Mouse (Mus musculus) erythroblast, embryonic 14.5 days (primary cell): ENCODE data around the gene Amph. TPM values are rescaled to one million over a fixed set of nuclear protein-coding genes. Genes with fewer than 3 reads are reported as not detected.

ENCODE experiments used
- H3K27me3 ChIP-seq: 2 replicates; pipeline ENCODE4 v1.6.1; 2012; ENCODE audit warnings: inconsistent platforms; ENCODE audit not compliant: control insufficient read depth
- H3K36me3 ChIP-seq: 2 replicates; pipeline ENCODE4 v1.6.1; 2012; ENCODE audit warnings: mild to moderate bottlenecking, inconsistent platforms; ENCODE audit not compliant: control insufficient read depth
- H3K4me1 ChIP-seq: 2 replicates; pipeline ENCODE4 v1.6.1; 2012; ENCODE audit warnings: inconsistent platforms; ENCODE audit not compliant: control insufficient read depth
- H3K4me3 ChIP-seq: replicated peaks from 2 replicates; pipeline ENCODE3; 2012; ENCODE audit warnings: moderate library complexity, mild to moderate bottlenecking, inconsistent platforms
- H3K9me3 ChIP-seq: 2 replicates; pipeline ENCODE4 v1.6.1; 2012; ENCODE audit warnings: low read length, inconsistent platforms, mixed read lengths; ENCODE audit not compliant: control insufficient read depth
- GATA1 ChIP-seq: IDR thresholded peaks from 2 replicates; pipeline ENCODE4 v1.6.1; 2012; ENCODE audit warnings: low read length, inconsistent platforms, mixed read lengths
- TAL1 ChIP-seq: IDR thresholded peaks from 3 replicates; pipeline ENCODE4 v1.6.1; 2012; ENCODE audit warnings: low read length, inconsistent platforms, mixed read lengths
- polyA plus RNA-seq: library from polyadenylated mRNA; stranded (reverse); fragments of >175 nt; gene quantifications from 2 replicates; pipeline ENCODE4 v1.2.3, GENCODE M21; 2012

Amph gene
- polyA plus RNA-seq, 1 experiment: not detected

GRCm38 (mm10) chr13:18957028-18957427 lies 9.0 kb downstream of the Amph start:
- H3K4me3 ChIP-seq: no peak overlapping the region
- H3K4me1 ChIP-seq: no peaks in the 10 kb centered on the region
- H3K27me3 ChIP-seq: no peaks in the 10 kb centered on the region
- no peaks in the 10 kb centered on the region for H3K9me3 ChIP-seq
- TF ChIP-seq TAL1: no peak
- TF ChIP-seq GATA1: no peak
- no peaks in the 10 kb centered on the region for H3K36me3 ChIP-seq

- Histone ChIP-seq H3K4me3 (no peak overlapping the region), H3K9me3 (peaks cover 2% of the 10 kb centered on the region; the same call in 1 of the 2 replicates), H3K27me3 (no peaks in the 10 kb centered on the region), H3K36me3 (no peaks in the 10 kb centered on the region), H3K4me1 (no peaks in the 10 kb centered on the region)
- TF ChIP-seq TAL1 (no peak), GATA1 (no peak)
Measured at GRCm38 (mm10) chr13:18972571-18972970, 24.6 kb downstream of the Amph start.

GRCm38 (mm10) chr13:18974351-18974750 lies 26.3 kb downstream of the Amph start:
- peaks cover 2% of the 10 kb centered on the region; the same call in 1 of the 2 replicates for H3K9me3 ChIP-seq
- H3K36me3 ChIP-seq: no peaks in the 10 kb centered on the region
- H3K27me3 ChIP-seq: no peaks in the 10 kb centered on the region
- H3K4me1 ChIP-seq: no peaks in the 10 kb centered on the region
- TF ChIP-seq TAL1 (no peak), GATA1 (no peak)
- H3K4me3 ChIP-seq: no peak overlapping the region

GRCm38 (mm10) chr13:18987266-18987665 lies 39.3 kb downstream of the Amph start:
- Histone ChIP-seq H3K36me3 (no peaks in the 10 kb centered on the region), H3K9me3 (no peaks in the 10 kb centered on the region), H3K4me3 (no peak overlapping the region), H3K27me3 (no peaks in the 10 kb centered on the region), H3K4me1 (no peaks in the 10 kb centered on the region)
- TF ChIP-seq GATA1 (no peak), TAL1 (no peak)

- no peak overlapping the region for H3K4me3 ChIP-seq
- no peaks in the 10 kb centered on the region for H3K27me3 ChIP-seq
- no peaks in the 10 kb centered on the region for H3K4me1 ChIP-seq
- no peaks in the 10 kb centered on the region for H3K9me3 ChIP-seq
- no peaks in the 10 kb centered on the region for H3K36me3 ChIP-seq
- TF ChIP-seq TAL1: no peak
- no peak for TF ChIP-seq GATA1
Measured at GRCm38 (mm10) chr13:18988323-18988722, 40.3 kb downstream of the Amph start.

GRCm38 (mm10) chr13:18989185-18989714 lies 41.2 kb downstream of the Amph start:
- H3K27me3 ChIP-seq: no peaks in the 10 kb centered on the region
- no peak overlapping the region for H3K4me3 ChIP-seq
- no peaks in the 10 kb centered on the region for H3K36me3 ChIP-seq
- no peaks in the 10 kb centered on the region for H3K4me1 ChIP-seq
- no peak for TF ChIP-seq TAL1
- TF ChIP-seq GATA1: no peak
- H3K9me3 ChIP-seq: no peaks in the 10 kb centered on the region

GRCm38 (mm10) chr13:19002502-19002901 lies 54.5 kb downstream of the Amph start:
- Histone ChIP-seq H3K36me3 (no peaks in the 10 kb centered on the region), H3K27me3 (no peaks in the 10 kb centered on the region), H3K4me3 (no peak overlapping the region), H3K4me1 (no peaks in the 10 kb centered on the region), H3K9me3 (no peaks in the 10 kb centered on the region; the same call in 1 of the 2 replicates)
- TF ChIP-seq TAL1 (no peak), GATA1 (no peak)

GRCm38 (mm10) chr13:19004406-19004805 lies 56.4 kb downstream of the Amph start:
- Histone ChIP-seq H3K27me3 (no peaks in the 10 kb centered on the region), H3K9me3 (no peaks in the 10 kb centered on the region; the same call in 1 of the 2 replicates), H3K4me1 (no peaks in the 10 kb centered on the region), H3K36me3 (no peaks in the 10 kb centered on the region), H3K4me3 (no peak overlapping the region)
- TF ChIP-seq GATA1: no peak
- no peak for TF ChIP-seq TAL1

- TF ChIP-seq GATA1 (no peak), TAL1 (no peak)
- H3K36me3 ChIP-seq: no peaks in the 10 kb centered on the region
- no peaks in the 10 kb centered on the region for H3K4me1 ChIP-seq
- no peaks in the 10 kb centered on the region for H3K9me3 ChIP-seq
- no peak overlapping the region for H3K4me3 ChIP-seq
- no peaks in the 10 kb centered on the region for H3K27me3 ChIP-seq
Measured at GRCm38 (mm10) chr13:19008440-19008839, 60.4 kb downstream of the Amph start.
